Mouse (Mus musculus) bone marrow, adult 2 months (tissue): ENCODE data around the gene Ippk. TPM values are rescaled to one million over a fixed set of nuclear protein-coding genes. Genes with fewer than 3 reads are reported as not detected.

Experiments used
- H3K27ac ChIP-seq: fragments of 200-500 bp; 2 replicates; pipeline ENCODE4 v1.5.1; 2012; ENCODE audit warnings: low read depth, mild to moderate bottlenecking, control low read depth, inconsistent platforms, low read length; ENCODE audit not compliant: control insufficient read depth, poor library complexity, insufficient read depth
- H3K4me1 ChIP-seq: fragments of 200-500 bp; 2 replicates; pipeline ENCODE4 v1.6.1; 2011; ENCODE audit warnings: low read length; ENCODE audit not compliant: control insufficient read depth, insufficient read depth
- H3K4me3 ChIP-seq: fragments of 200-500 bp; replicated peaks from 2 replicates; pipeline ENCODE3; 2011; ENCODE audit warnings: mild to moderate bottlenecking, low read depth, low read length, control low read depth; ENCODE audit not compliant: control insufficient read depth
- CTCF ChIP-seq: fragments of 200-500 bp; IDR thresholded peaks from 2 replicates; pipeline ENCODE4 v1.5.1; 2011; ENCODE audit warnings: low read length, control low read depth; ENCODE audit not compliant: control insufficient read depth, insufficient read depth
- POLR2A ChIP-seq: fragments of 200-500 bp; IDR thresholded peaks from 2 replicates; pipeline ENCODE4 v1.6.1; 2011; ENCODE audit warnings: low read depth, mild to moderate bottlenecking, control low read depth, low read length, borderline replicate concordance; ENCODE audit not compliant: control insufficient read depth
- WGBS: fragments of 180-500 bp; shearing (Covaris S2); methylation state at CpG from one replicate; pipeline ENCODE4 v1.1.7; 2018; 5-methylcytosine and 5-hydroxymethylcytosine counted together
- polyA plus RNA-seq: library from polyadenylated mRNA; stranded (reverse); fragments of >200 nt; gene quantifications from 2 replicates; pipeline ENCODE4 v1.2.4, GENCODE M21; 2011; ENCODE audit warnings: low replicate concordance; ENCODE audit not compliant: missing spikeins, insufficient read depth, insufficient read length

The Ippk gene
- polyA plus RNA-seq, 1 experiment = 4.4 TPM

- Histone ChIP-seq H3K4me1 (no peaks in the 10 kb centered on the region), H3K27ac (no peak overlapping the region), H3K4me3 (no peak overlapping the region)
- TF ChIP-seq CTCF (no peak), POLR2A (no peak)
- 75% methylated on average over 2 of the region's 2 CpGs for WGBS
Measured at GRCm38 (mm10) chr13:49480057-49480456, 59.0 kb downstream of the Ippk start.

DNA sequence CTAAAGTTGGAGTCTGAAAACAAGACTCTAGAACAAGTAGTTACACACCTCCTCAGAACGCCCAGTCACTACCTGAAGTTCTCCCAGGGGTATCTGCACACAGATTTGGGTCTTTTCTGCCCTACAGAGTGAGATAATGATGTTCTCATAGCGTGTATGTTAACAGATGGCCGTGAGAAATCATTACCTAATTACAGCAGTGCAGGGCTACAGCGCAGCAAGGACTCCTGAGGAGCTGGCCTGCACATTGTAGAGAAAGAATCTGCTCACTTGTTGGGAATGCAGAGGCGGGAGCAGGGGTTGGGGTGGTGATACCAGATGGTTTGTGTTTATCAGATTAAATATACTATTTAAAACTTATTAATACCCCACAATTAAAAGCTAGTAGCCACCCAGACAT, 59.5 kb downstream of the Ippk start:
- TF ChIP-seq CTCF = no peak
- no peak for TF ChIP-seq POLR2A
- H3K27ac ChIP-seq = no peak overlapping the region
- H3K4me3 ChIP-seq = no peak overlapping the region
- 88% methylated on average over 5 of the region's 5 CpGs for WGBS
- no peaks in the 10 kb centered on the region for H3K4me1 ChIP-seq

GRCm38 (mm10) chr13:49485388-49485787, 64.3 kb downstream of the Ippk start:
- Histone ChIP-seq H3K4me1 (no peaks in the 10 kb centered on the region), H3K27ac (no peak overlapping the region), H3K4me3 (no peak overlapping the region)
- TF ChIP-seq POLR2A (no peak), CTCF (no peak)
- WGBS = 92% methylated on average over 5 of the region's 5 CpGs

DNA sequence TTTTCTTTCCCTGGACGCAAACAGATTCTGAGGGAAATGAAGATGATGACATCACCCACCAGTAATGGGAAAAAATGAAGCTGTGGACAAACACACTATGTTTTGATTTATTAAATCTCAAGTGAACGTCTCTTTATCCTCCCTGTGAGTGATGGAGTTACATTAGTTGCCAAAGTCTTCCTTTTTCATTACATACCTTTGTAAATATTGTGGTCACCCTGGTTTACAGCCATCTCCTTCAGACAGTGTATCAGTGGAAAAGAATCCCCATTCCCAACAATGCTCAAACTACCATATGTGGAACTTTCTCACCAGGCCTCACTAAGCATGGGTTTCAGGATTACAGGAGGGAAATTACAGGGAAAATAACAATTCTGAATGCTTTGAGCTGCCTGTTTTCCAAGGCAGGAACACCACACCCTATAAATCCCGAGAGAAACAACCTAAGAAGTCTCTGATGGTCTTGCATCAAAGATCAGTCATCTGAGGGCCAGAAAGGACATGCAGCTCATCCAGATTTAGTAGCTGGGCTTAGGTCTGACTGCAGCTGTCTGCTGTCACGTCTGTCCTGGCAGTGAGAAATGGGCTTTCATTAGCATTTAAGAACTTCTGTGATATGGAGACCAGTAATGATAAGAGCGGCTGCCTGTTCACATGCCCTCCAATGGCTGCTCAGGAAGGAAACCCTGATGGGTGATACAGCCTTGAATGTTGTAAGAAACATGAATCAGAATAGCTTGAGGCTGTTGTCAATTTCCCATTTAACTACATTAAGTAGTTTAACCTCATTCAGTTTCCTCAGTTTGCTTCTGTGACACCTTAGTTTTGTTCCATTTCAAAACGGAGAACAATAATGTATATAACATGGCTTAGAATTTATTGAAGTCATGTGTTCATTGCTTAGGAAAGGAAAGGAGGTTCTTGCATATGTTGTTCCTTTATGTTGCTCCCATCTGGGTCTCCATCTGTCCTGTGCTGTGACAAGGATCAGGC, 71.6 kb downstream of the Ippk start, which contains the start of gene Tes3-ps:
Tes3-ps (plus strand) TSS at position 943 of the 993 bp plus-strand sequence.
- TF ChIP-seq POLR2A (no peak), CTCF (no peak)
- Histone ChIP-seq H3K4me3 (no peak within 1 kb of the TSS), H3K4me1 (no peaks in the 10 kb centered on the region), H3K27ac (no peak within 1 kb of the TSS)
- WGBS = 78% methylated on average over 6 of the region's 6 CpGs

DNA sequence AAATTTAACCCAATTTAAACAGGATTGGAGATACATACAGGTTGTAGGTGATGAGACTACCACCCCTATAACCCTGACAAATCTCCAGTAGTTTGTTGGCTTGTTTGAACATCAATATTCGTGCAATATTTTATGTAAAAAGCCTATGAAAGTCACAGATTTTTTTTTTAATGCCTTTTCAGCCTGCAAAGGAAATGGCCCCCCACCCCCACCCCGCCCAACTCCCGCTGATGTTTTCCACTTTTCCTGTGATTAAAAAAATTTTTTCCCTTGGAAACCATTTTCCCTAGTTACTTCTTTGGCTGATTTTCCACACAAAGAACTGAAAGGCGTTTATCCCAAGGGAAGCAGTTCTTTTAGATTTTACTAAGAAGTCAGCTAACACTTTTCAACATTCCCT, 83.5 kb downstream of the Ippk start, which contains the start of gene Ecm2:
Ecm2 (plus strand) TSS at position 301 of the 400 bp plus-strand sequence.
- TF ChIP-seq CTCF = no peak
- TF ChIP-seq POLR2A = no peak
- WGBS = 33% methylated on average over 4 of the region's 4 CpGs
- Histone ChIP-seq H3K4me1 (no peaks in the 10 kb centered on the region), H3K27ac (no peak within 1 kb of the TSS), H3K4me3 (no peak within 1 kb of the TSS)

GRCm38 (mm10) chr13:49505776-49506175, 84.7 kb downstream of the Ippk start:
- 87% methylated on average over 4 of the region's 4 CpGs for WGBS
- no peak overlapping the region for H3K4me3 ChIP-seq
- TF ChIP-seq CTCF (no peak), POLR2A (no peak)
- no peak overlapping the region for H3K27ac ChIP-seq
- H3K4me1 ChIP-seq = no peaks in the 10 kb centered on the region

GRCm38 (mm10) chr13:49507176-49507575, 86.1 kb downstream of the Ippk start:
- WGBS = 86% methylated on average over 3 of the region's 3 CpGs
- Histone ChIP-seq H3K4me1 (no peaks in the 10 kb centered on the region), H3K27ac (no peak overlapping the region), H3K4me3 (no peak overlapping the region)
- TF ChIP-seq POLR2A (no peak), CTCF (no peak)

Other genes starting within 250 kb of the Ippk start
- gene Ninj1, start 233.8 kb upstream of the Ippk start, polyA plus RNA-seq = 21.4 and 36.6 TPM in 2 replicates
- 27.5 and 41.1 TPM in 2 replicates for gene Card19, start 205.2 kb upstream of the Ippk start, polyA plus RNA-seq
- gene Susd3, start 172.5 kb upstream of the Ippk start, polyA plus RNA-seq = 3.0 and 10.2 TPM in 2 replicates
- gene Fgd3, start 100.9 kb upstream of the Ippk start, polyA plus RNA-seq = 10.9 and 31.9 TPM in 2 replicates
- gene Bicd2, start 79.7 kb upstream of the Ippk start, polyA plus RNA-seq = 12.1 and 23.2 TPM in 2 replicates
- gene Tes3-ps, start 72.1 kb downstream of the Ippk start, polyA plus RNA-seq = 1.4 and 3.5 TPM in 2 replicates
- gene Ecm2, start 83.6 kb downstream of the Ippk start, polyA plus RNA-seq = 0.42 TPM in 1 of 2 replicates, not detected in the other
- gene Aspn, start 123.2 kb downstream of the Ippk start, polyA plus RNA-seq = 2.0 and 5.9 TPM in 2 replicates
- 0.63 and 1.3 TPM in 2 replicates for gene Omd, start 161.2 kb downstream of the Ippk start, polyA plus RNA-seq
- 2.9 and 6.4 TPM in 2 replicates for gene Ogn, start 186.8 kb downstream of the Ippk start, polyA plus RNA-seq
- 8.5 and 9.9 TPM in 2 replicates for gene Cenpp, start 231.5 kb downstream of the Ippk start, polyA plus RNA-seq
- 5.2 and 9.2 TPM in 2 replicates for gene Nol8, start 231.8 kb downstream of the Ippk start, polyA plus RNA-seq